Mouse (Mus musculus) brain, embryonic 14.5 days (tissue): ENCODE measurements around the gene 0610030E20Rik.

Experiments used
- CTCF ChIP-seq: fragments of 200-500 bp; IDR thresholded peaks from 2 replicates; pipeline ENCODE4 v1.5.1; 2012; ENCODE audit warnings: inconsistent platforms, mild to moderate bottlenecking, moderate library complexity, borderline replicate concordance; ENCODE audit not compliant: insufficient read depth, insufficient read length; ENCODE audit errors: extremely low read depth
- POLR2A ChIP-seq: fragments of 200-500 bp; IDR thresholded peaks from 2 replicates; pipeline ENCODE4 v1.6.1; 2012; ENCODE audit warnings: mild to moderate bottlenecking, inconsistent platforms, borderline replicate concordance; ENCODE audit not compliant: poor library complexity, insufficient read depth, insufficient read length, severe bottlenecking; ENCODE audit errors: extremely low read depth

DNA sequence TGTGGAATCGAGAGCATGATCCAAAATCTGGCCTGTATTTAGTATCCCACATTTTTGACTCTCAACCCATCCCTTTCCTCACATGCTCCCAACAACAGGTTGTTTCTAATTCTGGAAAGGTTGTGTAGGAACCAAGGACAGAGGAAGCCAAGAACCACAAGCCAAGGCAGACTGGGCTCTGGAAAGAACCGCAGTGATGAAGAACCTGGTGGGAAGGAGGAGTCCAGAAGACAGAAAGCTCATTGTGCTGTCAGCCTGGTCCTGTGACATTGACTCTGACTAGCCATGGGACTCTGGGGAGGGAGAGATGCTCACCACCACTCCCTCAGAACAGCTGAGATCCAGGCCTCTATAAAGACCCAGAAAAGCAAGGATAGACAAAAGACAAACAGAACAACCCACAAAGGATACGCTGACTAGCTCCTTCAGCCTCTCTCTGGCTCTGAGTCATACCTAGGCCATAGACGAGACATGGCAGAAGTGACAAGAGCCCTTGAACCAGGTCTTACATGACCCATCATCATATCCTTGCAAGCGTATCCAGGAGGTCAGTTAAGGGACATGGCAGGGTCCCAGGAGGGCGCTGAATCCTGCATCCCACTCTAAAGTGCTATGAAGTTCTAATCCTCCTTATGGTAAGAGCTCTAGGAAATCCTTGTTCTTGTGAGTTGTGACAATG, 36.2 kb downstream of the 0610030E20Rik start:
- no peak for TF ChIP-seq CTCF
- TF ChIP-seq POLR2A: no peak
